Mouse (Mus musculus) heart, embryonic 14.5 days (tissue): ENCODE measurements around the gene Ptprj. TPM values are rescaled to one million over a fixed set of nuclear protein-coding genes. Genes with fewer than 3 reads are reported as not detected.

Source experiments
- polyA plus RNA-seq: library from polyadenylated mRNA; unstranded; fragments of >200 nt; fragmentation: Nextera tagmentation; extraction: Ambion mirVana; gene quantifications from 2 replicates; pipeline ENCODE4 v1.2.1, GENCODE M21; 2014

Ptprj gene
- polyA plus RNA-seq, 1 experiment from 2014 or later: 1.5 TPM

Other genes starting within 250 kb of the Ptprj start
- gene Olfr1274-ps, start 182.0 kb downstream of the Ptprj start, polyA plus RNA-seq: not detected in 2 replicates
- gene Nup160, start 96.6 kb upstream of the Ptprj start, polyA plus RNA-seq: 24.0 and 28.5 TPM in 2 replicates
- gene Fnbp4, start 164.7 kb upstream of the Ptprj start, polyA plus RNA-seq: 53.1 and 56.3 TPM in 2 replicates
- 2.3 and 2.4 TPM in 2 replicates for gene Agbl2, start 202.1 kb upstream of the Ptprj start, polyA plus RNA-seq